Mouse (Mus musculus): ENCODE data around the gene Ccdc74a.

Ccdc74a gene

DNA sequence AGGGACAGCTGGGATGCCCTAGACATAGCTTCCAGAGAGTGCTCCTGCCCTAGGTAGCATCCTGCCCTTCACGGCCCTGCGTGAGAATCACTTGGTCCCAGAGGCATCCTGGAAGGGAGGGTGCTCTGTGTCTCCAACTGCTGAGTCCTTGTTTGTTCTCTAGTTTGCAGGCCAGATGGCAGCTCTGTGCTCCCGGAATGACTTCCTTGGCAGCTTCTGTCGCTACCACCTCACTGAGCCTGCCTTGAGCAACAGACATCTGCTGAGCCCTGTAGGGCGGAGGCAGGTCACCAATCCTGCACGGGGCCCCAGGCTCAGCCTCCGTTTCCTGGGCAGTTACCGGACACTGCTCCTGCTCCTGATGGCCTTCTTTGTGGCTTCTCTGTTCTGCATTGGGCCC, 4.0 kb upstream of the Ccdc74a start:
- no peak for DNase-seq

- DNase-seq = no peak
Observed at GRCm38 (mm10) chr16:17643437-17643990, 2.8 kb upstream of the Ccdc74a start.

GRCm38 (mm10) chr16:17647156-17647555, 886 bp downstream of the Ccdc74a start:
- no peak for DNase-seq

- DNase-seq = no peak
Observed at GRCm38 (mm10) chr16:17647566-17648340, 1.5 kb downstream of the Ccdc74a start.

- no peak for DNase-seq
Observed at GRCm38 (mm10) chr16:17649925-17650605, 3.8 kb downstream of the Ccdc74a start.

DNA sequence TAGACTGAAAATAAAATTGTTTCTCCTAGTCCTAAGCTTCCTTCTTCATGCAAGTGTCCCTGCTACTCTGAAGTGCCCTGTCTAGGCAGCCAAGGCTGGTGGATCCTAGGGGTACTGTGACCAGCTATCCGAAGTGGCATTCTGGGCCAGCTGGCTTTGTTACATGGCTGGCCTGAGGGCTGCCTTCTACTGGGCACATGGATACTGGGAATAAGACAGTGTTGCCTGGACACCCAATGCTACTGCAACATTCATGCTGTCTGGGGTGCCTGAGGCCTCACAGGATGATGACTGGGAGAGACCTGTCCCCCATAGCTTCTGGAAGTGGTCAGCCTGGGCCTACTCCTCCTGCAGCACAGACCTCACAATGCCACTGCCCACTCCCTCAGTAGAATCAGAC, 4.4 kb downstream of the Ccdc74a start:
- no peak for DNase-seq

DNA sequence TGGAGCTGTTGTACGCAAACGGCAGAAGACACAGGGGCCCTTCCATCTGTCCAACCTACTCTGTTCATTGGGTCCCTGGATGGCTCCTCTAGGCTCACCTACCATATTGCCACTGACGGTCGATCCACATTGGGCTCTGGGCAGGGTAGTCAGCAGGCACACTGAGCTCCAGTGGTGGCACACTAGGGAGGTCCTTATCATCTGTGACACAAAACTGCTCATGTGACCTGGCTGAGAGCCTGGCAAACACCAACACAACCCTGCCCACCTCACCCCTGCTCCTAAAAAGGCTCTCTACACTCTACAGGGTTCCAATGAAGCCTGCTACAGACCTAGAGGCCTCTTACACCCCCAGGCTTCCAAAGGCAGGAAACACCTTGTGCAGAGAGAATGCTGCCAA, 6.3 kb downstream of the Ccdc74a start:
- DNase-seq = no peak

- DNase-seq = no peak
Observed at GRCm38 (mm10) chr16:17653601-17654000, 7.3 kb downstream of the Ccdc74a start.

DNA sequence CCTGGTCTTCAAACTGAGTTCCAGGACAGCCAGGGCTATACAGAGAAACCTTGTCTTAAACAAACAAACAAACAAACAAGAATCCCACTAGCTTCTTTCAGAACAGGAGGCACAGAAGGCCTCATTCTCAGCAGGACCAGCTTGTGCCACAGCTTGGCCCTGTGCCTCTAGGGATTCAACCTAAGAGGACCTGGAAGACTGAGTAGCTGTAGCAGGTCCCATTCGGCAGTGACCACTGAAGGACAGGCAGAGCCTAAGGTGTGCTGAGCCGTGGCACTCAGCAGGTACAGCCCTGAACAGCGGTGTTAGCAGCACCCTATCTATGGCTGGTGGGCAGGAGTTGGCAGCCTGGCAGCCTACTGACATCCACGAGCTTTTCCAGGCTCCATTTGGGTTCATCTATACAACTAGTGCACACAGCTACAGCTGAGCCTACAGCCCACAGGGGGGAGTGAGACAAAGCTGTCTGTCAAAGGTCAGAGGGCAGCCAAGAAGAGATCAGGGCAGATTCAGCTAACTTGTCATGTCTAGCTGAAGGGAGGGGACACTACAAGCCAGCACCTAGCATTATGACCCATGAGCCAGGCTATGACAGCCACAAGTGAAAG, 8.0 kb downstream of the Ccdc74a start:
- DNase-seq = no peak

- DNase-seq = no peak
Observed at GRCm38 (mm10) chr16:17656212-17656871, 10.1 kb downstream of the Ccdc74a start.

GRCm38 (mm10) chr16:17665568-17665967, 19.3 kb downstream of the Ccdc74a start:
- no peak for DNase-seq

- no peak for DNase-seq
Observed at GRCm38 (mm10) chr16:17669886-17670285, 23.6 kb downstream of the Ccdc74a start.

DNA sequence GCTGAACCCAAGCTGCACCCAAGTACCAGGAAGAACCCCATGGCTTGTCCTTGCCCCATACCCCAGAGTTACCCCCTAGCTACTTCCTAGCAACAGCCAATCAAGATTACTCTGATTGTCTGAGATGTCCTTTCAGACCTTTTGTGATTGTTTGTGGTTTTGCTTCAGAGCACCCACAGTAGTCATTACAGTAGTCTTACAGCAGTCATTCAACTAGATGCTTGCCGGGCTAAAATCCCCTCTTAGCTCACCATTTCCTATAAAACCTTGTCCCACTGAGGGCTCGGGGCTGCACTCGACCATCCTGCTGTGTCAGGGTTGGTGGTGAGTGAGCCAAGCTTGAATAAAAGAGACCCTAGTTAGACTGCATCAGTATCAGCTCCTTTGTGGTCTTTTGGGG, 48.6 kb downstream of the Ccdc74a start:
- DNase-seq = no peak

Data from lung, postnatal 4 days (tissue).